Mouse (Mus musculus): ENCODE measurements around the gene Bmi1. TPM values are rescaled to one million over a fixed set of nuclear protein-coding genes. Genes with fewer than 3 reads are reported as not detected.

Bmi1 gene
- polyA plus RNA-seq, 1 experiment from 2014 or later, result 4.1 TPM

GRCm38 (mm10) chr2:18675681-18676456, 949 bp upstream of the Bmi1 start:
- peaks cover 41% of the 10 kb centered on the region for H3K4me1 ChIP-seq (replicated peaks)
- 17% methylated on average over 42 of the region's 42 CpGs for WGBS (ENCODE audit: insufficient replicate concordance)
- peak overlapping the region; percentile 67 for H3K4me3 ChIP-seq (replicated peaks)
- H3K27me3 ChIP-seq, result peaks cover 73% of the 10 kb centered on the region
- H3K36me3 ChIP-seq (replicated peaks), result no peaks in the 10 kb centered on the region
- H3K9me3 ChIP-seq (replicated peaks), result no peaks in the 10 kb centered on the region
- peak overlapping the region; percentile 86 for H3K4me2 ChIP-seq
- H3K27ac ChIP-seq (replicated peaks), result peak overlapping the region; percentile 71
- peak overlapping the region; percentile 62 for H3K9ac ChIP-seq
- ATAC-seq (ENCODE audit: insufficient read depth), result no peak

DNA sequence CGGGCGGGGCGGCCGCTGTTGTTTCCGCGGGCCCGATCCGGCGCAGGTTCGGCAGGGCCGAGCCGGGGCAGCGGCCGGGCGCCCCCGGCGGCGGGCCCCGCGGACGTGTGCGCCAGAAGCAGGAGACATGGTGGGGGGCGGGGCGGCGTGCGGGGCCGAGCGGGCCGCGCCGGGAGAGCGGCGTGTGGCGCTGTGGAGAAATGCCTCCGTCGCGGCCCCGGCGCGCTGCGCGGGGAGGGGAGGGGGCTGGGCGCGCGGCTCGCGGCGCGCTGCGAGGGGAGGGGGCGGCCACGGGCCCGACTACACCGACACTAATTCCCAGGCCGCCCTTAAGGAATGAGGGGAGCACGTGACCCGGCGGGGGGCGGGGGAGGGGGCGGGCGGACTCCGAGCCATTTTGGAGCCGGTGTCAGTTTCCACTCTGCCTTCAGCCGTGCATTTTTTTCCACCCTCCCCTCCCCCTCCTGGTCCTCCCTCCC, 322 bp upstream of the Bmi1 start:
- peak; percentile 58 for ATAC-seq (ENCODE audit: insufficient read depth)
- Histone ChIP-seq H3K9me3 (replicated peaks) (no peaks in the 10 kb centered on the region), H3K4me2 (peak overlapping the region; percentile 86), H3K27ac (replicated peaks) (peak overlapping the region; percentile 71), H3K4me3 (replicated peaks) (peak overlapping the region; percentile 67), H3K9ac (peak overlapping the region; percentile 62), H3K27me3 (peaks cover 76% of the 10 kb centered on the region), H3K4me1 (replicated peaks) (peaks cover 45% of the 10 kb centered on the region), H3K36me3 (replicated peaks) (no peaks in the 10 kb centered on the region)
- WGBS (ENCODE audit: insufficient replicate concordance), result under 1% methylated on average over 60 of the region's 64 CpGs

DNA sequence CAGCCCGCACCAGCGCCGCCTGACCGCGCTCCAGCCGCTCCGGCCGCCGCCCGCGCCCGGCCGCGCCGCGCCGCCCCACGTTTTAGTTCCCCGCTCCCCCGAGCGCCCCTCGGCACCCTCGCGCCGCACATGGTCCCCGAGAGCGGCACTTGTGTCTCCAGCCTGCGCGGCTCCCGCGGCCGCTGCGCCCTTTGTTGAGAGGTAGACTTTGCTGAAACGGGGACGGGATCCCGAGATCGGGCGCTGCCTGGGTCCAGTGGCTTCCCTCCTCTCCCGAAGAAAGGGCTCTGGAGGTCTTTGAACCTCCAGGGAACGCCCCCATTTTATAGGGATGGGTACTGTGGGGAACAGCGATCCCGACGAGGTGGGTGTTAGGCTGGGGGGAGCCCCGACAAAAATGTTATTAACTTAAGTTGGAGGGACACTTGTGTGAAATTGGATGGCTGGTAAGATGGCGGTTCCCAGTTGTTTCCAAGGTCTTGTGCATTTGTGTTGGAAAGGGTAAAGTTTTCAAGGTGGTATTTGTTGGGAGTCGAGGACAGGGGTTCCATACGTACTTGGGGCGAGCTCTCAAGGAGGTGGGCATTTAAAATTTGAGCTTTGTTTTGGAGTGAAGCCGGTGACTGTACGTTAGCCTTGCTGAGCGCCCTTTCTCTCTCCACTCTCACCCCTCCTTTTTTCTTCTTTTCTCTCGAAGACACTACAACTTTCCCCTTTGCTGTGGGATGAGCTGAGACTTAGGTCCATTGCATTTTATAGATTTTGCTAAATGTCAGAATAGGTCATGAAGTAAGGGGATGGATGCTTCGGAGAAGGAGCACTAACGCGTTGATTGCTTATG, 1.0 kb downstream of the Bmi1 start:
- under 1% methylated on average over 54 of the region's 55 CpGs for WGBS (ENCODE audit: insufficient replicate concordance)
- ATAC-seq (ENCODE audit: insufficient read depth), result no peak

DNA sequence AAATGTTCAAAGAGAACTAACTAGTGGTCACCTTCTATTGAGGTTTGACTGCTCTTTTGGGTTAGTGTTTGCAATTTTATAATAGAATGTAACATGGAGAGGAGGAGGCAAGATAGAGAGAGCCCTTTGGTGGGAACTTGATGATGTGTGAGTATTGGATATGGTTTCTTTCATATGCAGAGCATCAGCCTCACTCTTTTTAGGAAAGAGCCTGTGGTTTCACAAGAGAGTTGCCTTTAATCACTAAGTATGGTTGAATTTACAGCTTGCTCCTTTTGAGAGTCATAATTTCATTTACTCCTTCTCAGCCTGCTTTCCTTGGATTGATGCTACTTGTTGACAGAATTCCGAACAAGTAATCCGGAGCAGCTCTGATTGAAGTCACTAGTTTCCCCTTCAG, 2.9 kb downstream of the Bmi1 start:
- no peak for ATAC-seq (ENCODE audit: insufficient read depth)
- Histone ChIP-seq H3K4me3 (replicated peaks) (no peak overlapping the region), H3K36me3 (replicated peaks) (peaks cover 7% of the 10 kb centered on the region; the same call in 1 of the 2 replicates), H3K9ac (no peak overlapping the region), H3K9me3 (replicated peaks) (no peaks in the 10 kb centered on the region), H3K4me2 (no peak overlapping the region), H3K27ac (replicated peaks) (no peak overlapping the region), H3K27me3 (peaks cover 74% of the 10 kb centered on the region), H3K4me1 (replicated peaks) (peaks cover 30% of the 10 kb centered on the region)
- 53% methylated on average over 2 of the region's 2 CpGs for WGBS (ENCODE audit: insufficient replicate concordance)

More for the DNA sequence above, 1.0 kb downstream of the Bmi1 start:
- Histone ChIP-seq H3K4me1 (replicated peaks) (peaks cover 42% of the 10 kb centered on the region), H3K4me3 (replicated peaks) (peak overlapping the region; percentile 67), H3K4me2 (peak overlapping the region; percentile 86), H3K27me3 (peaks cover 70% of the 10 kb centered on the region), H3K9ac (peak overlapping the region; percentile 62), H3K27ac (replicated peaks) (no peak overlapping the region), H3K36me3 (replicated peaks) (no peaks in the 10 kb centered on the region), H3K9me3 (replicated peaks) (no peaks in the 10 kb centered on the region)

DNA sequence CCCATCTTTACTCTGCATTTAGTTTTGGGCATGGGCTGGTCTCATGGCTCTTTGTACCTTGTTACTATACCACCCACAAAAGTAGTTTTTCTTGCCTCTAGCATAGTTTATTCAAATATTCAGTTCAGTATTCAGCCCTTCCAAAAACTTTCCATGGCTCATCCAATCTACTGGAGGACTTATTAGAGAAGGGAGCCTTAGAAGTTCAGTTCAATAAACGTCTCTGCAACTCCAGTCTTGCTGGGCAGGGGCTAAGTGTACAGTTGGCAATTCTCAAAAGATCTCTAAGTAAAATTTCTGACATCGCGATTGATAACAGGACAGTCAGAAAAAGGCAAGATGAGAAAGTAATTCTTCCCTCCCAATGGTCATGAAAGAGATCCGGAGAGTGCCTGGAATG, 3.7 kb downstream of the Bmi1 start:
- H3K27ac ChIP-seq (replicated peaks), result no peak overlapping the region
- peaks cover 7% of the 10 kb centered on the region; the same call in 1 of the 2 replicates for H3K36me3 ChIP-seq (replicated peaks)
- H3K9ac ChIP-seq, result no peak overlapping the region
- peaks cover 72% of the 10 kb centered on the region for H3K27me3 ChIP-seq
- H3K4me2 ChIP-seq, result peak overlapping the region; percentile 62
- WGBS (ENCODE audit: insufficient replicate concordance), result 1% methylated on average over 4 of the region's 4 CpGs
- peaks cover 30% of the 10 kb centered on the region for H3K4me1 ChIP-seq (replicated peaks)
- no peak for ATAC-seq (ENCODE audit: insufficient read depth)
- no peaks in the 10 kb centered on the region for H3K9me3 ChIP-seq (replicated peaks)
- H3K4me3 ChIP-seq (replicated peaks), result peak overlapping the region; percentile 34

DNA sequence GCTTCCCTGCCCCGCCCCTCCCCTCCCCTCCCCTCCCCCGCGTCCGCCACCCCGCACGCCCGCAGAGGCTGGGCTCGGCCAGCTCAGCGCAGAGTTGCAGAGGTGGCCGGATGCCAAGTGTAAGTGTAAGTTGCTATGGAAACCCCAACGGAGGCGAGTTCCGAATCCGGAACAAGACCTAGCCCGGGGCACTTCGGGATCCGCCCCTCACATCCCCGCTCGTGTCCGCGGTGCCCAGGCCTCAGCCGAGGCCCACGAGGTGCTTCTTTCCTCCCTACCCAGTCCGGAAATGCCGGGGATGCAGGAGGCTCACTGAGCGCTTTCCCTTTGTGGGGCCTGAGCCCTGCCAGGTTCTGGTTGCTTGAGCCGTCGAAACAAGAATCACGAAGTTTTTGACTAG, 4.1 kb downstream of the Bmi1 start:
- WGBS (ENCODE audit: insufficient replicate concordance), result 5% methylated on average over 28 of the region's 29 CpGs
- Histone ChIP-seq H3K36me3 (replicated peaks) (peaks cover 7% of the 10 kb centered on the region; the same call in 1 of the 2 replicates), H3K27ac (replicated peaks) (no peak overlapping the region), H3K9ac (no peak overlapping the region), H3K4me1 (replicated peaks) (peaks cover 26% of the 10 kb centered on the region), H3K4me2 (peak overlapping the region; percentile 62), H3K4me3 (replicated peaks) (peak overlapping the region; percentile 34), H3K27me3 (peaks cover 70% of the 10 kb centered on the region), H3K9me3 (replicated peaks) (no peaks in the 10 kb centered on the region)
- ATAC-seq (ENCODE audit: insufficient read depth), result no peak

DNA sequence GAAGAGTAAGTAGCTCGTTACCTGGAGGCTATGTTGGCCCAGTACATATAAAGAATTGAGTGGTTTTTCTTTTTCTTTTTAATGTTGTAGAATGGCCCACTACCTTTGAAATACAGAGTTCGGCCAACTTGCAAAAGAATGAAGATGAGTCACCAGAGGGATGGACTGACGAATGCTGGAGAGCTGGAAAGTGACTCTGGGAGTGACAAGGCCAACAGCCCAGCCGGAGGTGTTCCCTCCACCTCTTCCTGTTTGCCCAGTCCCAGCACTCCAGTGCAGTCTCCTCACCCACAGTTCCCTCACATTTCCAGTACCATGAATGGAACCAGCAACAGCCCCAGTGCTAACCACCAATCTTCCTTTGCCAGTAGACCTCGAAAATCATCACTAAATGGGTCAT, 7.2 kb downstream of the Bmi1 start:
- 68% methylated on average over 5 of the region's 5 CpGs for WGBS (ENCODE audit: insufficient replicate concordance)
- no peak for ATAC-seq (ENCODE audit: insufficient read depth)
- H3K4me3 ChIP-seq (replicated peaks), result no peak overlapping the region
- H3K4me2 ChIP-seq, result no peak overlapping the region
- H3K36me3 ChIP-seq (replicated peaks), result peaks cover 7% of the 10 kb centered on the region; the same call in 1 of the 2 replicates
- H3K9ac ChIP-seq, result no peak overlapping the region
- H3K27ac ChIP-seq (replicated peaks), result no peak overlapping the region
- peaks cover 17% of the 10 kb centered on the region for H3K4me1 ChIP-seq (replicated peaks)
- peaks cover 72% of the 10 kb centered on the region for H3K27me3 ChIP-seq
- H3K9me3 ChIP-seq (replicated peaks), result no peaks in the 10 kb centered on the region

DNA sequence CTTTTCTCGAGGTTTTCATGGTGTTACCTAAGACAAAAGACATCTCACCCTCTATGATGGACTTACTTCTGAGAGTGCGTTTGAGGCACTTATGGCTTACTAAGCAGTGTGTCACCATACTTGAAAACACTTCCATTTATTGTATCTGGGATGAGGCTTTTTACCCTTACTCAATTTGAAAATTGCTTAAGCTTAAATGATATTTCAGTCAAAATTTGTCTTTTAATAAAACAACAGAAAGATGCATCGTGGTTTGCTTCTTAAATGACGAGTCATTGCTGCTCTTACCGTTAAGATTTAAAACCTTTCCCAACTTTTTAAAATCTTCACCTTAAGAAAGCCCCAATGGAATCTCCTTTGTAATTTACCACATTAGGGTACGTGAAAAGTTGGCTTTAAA, 9.6 kb downstream of the Bmi1 start:
- WGBS (ENCODE audit: insufficient replicate concordance), result 39% methylated on average over 6 of the region's 6 CpGs
- Histone ChIP-seq H3K9ac (no peak overlapping the region), H3K27me3 (peaks cover 72% of the 10 kb centered on the region), H3K4me1 (replicated peaks) (peaks cover 21% of the 10 kb centered on the region), H3K9me3 (replicated peaks) (no peaks in the 10 kb centered on the region), H3K36me3 (replicated peaks) (peaks cover 7% of the 10 kb centered on the region; the same call in 1 of the 2 replicates), H3K4me3 (replicated peaks) (no peak overlapping the region), H3K27ac (replicated peaks) (no peak overlapping the region), H3K4me2 (no peak overlapping the region)
- no peak for ATAC-seq (ENCODE audit: insufficient read depth)

DNA sequence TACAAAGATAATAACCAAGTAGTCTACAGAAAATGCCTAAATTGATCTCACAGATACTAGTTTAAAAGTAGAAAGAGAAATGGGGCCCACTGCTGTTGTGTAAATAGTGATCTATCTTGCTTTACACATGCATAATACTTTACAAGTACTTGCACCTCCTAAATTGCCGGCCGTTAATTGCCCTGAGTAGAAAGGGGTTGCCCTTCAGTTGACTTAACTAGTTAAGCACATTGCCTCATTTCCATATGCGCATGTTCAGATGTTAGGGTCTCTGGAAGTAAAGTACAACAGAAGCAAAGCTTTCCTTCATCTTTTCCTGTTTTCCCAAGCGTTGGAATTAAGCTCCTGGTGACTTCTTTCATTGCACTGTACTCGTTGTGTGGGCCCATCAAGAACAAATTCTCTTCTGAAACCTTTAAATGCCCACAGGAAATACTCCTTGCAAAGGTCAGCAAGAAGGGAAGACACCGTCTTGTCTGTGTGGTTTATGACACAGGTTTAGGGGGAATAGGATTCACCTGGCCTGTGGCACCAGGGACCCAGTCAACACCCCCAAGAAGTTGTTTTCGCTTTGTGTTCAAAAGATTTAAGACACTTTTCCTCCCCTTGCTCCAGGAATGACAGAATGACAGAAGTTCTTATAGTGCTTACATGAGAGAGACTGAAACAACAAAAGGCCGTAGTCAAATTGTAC, 10.2 kb downstream of the Bmi1 start:
- no peak overlapping the region for H3K9ac ChIP-seq
- peaks cover 7% of the 10 kb centered on the region; the same call in 1 of the 2 replicates for H3K36me3 ChIP-seq (replicated peaks)
- no peaks in the 10 kb centered on the region for H3K9me3 ChIP-seq (replicated peaks)
- 24% methylated on average over 8 of the region's 8 CpGs for WGBS (ENCODE audit: insufficient replicate concordance)
- no peak overlapping the region for H3K4me2 ChIP-seq
- H3K27ac ChIP-seq (replicated peaks), result no peak overlapping the region
- no peak overlapping the region for H3K4me3 ChIP-seq (replicated peaks)
- H3K4me1 ChIP-seq (replicated peaks), result peaks cover 21% of the 10 kb centered on the region
- H3K27me3 ChIP-seq, result peaks cover 73% of the 10 kb centered on the region
- ATAC-seq (ENCODE audit: insufficient read depth), result no peak

DNA sequence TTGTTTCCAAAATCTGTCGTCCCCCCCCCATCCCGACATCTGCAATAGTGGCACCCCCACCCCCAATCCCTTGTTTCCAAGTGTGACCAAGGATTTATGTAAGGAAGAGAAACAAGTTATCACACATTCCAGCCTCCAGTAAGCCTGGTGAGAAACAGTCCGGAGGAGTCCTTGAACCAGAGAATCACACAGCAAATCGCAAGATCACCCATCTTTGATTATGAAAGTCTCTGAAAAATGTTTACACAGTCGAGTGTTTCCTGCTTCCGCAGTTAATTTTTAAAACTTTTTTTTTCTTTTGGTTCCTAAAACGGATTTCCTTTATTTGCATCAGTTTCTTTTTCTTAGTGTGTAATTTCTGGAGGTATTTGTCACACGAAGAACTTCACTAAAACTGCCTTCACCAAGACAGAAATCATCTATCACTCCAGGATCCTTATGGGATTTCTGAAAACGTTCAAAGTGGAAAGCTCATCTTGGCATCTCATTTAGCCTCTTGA, 10.9 kb downstream of the Bmi1 start:
- no peak overlapping the region for H3K9ac ChIP-seq
- no peaks in the 10 kb centered on the region for H3K9me3 ChIP-seq (replicated peaks)
- peaks cover 21% of the 10 kb centered on the region for H3K4me1 ChIP-seq (replicated peaks)
- peaks cover 7% of the 10 kb centered on the region; the same call in 1 of the 2 replicates for H3K36me3 ChIP-seq (replicated peaks)
- WGBS (ENCODE audit: insufficient replicate concordance), result 4% methylated on average over 9 of the region's 9 CpGs
- no peak overlapping the region for H3K27ac ChIP-seq (replicated peaks)
- H3K4me2 ChIP-seq, result no peak overlapping the region
- no peak overlapping the region for H3K4me3 ChIP-seq (replicated peaks)
- peaks cover 77% of the 10 kb centered on the region for H3K27me3 ChIP-seq
- no peak for ATAC-seq (ENCODE audit: insufficient read depth)
